Mouse (Mus musculus) small intestine, adult 2 months (tissue): Measurements from ENCODE around the gene Ifitm3. TPM values are rescaled to one million over a fixed set of nuclear protein-coding genes. Genes with fewer than 3 reads are reported as not detected.
"Not testable (repeated sequence)": the region's sequence is repeated elsewhere in the genome, so short reads cannot be mapped to it uniquely, and the experiment has no call there.

ENCODE experiments used
- H3K27ac ChIP-seq: fragments of 200-500 bp; 2 replicates; pipeline ENCODE4 v1.5.1; 2012; ENCODE audit warnings: low read depth, low read length, control low read depth, inconsistent platforms; ENCODE audit not compliant: insufficient read depth
- H3K27me3 ChIP-seq: fragments of 200-500 bp; 2 replicates; pipeline ENCODE4 v1.6.1; 2012; ENCODE audit warnings: mild to moderate bottlenecking, moderate library complexity, low read length, inconsistent platforms; ENCODE audit not compliant: control insufficient read depth, insufficient read depth
- H3K36me3 ChIP-seq: fragments of 200-500 bp; 2 replicates; pipeline ENCODE4 v1.6.1; 2012; ENCODE audit warnings: mild to moderate bottlenecking, low read length, control low read depth, inconsistent platforms; ENCODE audit not compliant: control insufficient read depth, insufficient read depth
- H3K4me1 ChIP-seq: fragments of 200-500 bp; 2 replicates; pipeline ENCODE4 v1.6.1; 2012; ENCODE audit warnings: low read length, inconsistent platforms, mixed read lengths; ENCODE audit not compliant: control insufficient read depth, insufficient read depth, insufficient read length
- H3K4me3 ChIP-seq: fragments of 200-500 bp; 2 replicates; pipeline ENCODE4 v1.5.1; 2012; ENCODE audit warnings: low read depth, mild to moderate bottlenecking, control low read depth, inconsistent platforms, low read length, moderate library complexity
- CTCF ChIP-seq: fragments of 200-500 bp; IDR thresholded peaks from 2 replicates; pipeline ENCODE4 v1.5.1; 2012; ENCODE audit warnings: low read depth, mild to moderate bottlenecking, control low read depth, inconsistent platforms, low read length, moderate library complexity, mixed read lengths; ENCODE audit not compliant: insufficient replicate concordance, insufficient read length; ENCODE audit errors: extremely low read depth
- POLR2A ChIP-seq: fragments of 200-500 bp; IDR thresholded peaks from 2 replicates; pipeline ENCODE4 v1.6.1; 2012; ENCODE audit warnings: low read depth, mild to moderate bottlenecking, control low read depth, inconsistent platforms, low read length, moderate library complexity
- WGBS: fragments of 180-500 bp; shearing (Covaris S2); methylation state at CpG from one replicate; pipeline ENCODE4 v1.1.7; 2018; 5-methylcytosine and 5-hydroxymethylcytosine counted together
- polyA plus RNA-seq: library from polyadenylated mRNA; depleted of rRNA; stranded (reverse); fragments of >200 nt; gene quantifications from 2 replicates; pipeline ENCODE4 v1.2.3, GENCODE M21; 2012

The Ifitm3 gene
- polyA plus RNA-seq, 1 experiment: 147 TPM

GRCm38 (mm10) chr7:140974940-140975339, 35.6 kb downstream of the Ifitm3 start:
- Histone ChIP-seq H3K27me3 (no peaks in the 10 kb centered on the region), H3K27ac (no peak overlapping the region), H3K4me1 (peaks cover 7% of the 10 kb centered on the region), H3K4me3 (no peak overlapping the region), H3K36me3 (no peaks in the 10 kb centered on the region)
- TF ChIP-seq POLR2A (no peak), CTCF (no peak)
- WGBS: 53% methylated on average over 9 of the region's 9 CpGs

DNA sequence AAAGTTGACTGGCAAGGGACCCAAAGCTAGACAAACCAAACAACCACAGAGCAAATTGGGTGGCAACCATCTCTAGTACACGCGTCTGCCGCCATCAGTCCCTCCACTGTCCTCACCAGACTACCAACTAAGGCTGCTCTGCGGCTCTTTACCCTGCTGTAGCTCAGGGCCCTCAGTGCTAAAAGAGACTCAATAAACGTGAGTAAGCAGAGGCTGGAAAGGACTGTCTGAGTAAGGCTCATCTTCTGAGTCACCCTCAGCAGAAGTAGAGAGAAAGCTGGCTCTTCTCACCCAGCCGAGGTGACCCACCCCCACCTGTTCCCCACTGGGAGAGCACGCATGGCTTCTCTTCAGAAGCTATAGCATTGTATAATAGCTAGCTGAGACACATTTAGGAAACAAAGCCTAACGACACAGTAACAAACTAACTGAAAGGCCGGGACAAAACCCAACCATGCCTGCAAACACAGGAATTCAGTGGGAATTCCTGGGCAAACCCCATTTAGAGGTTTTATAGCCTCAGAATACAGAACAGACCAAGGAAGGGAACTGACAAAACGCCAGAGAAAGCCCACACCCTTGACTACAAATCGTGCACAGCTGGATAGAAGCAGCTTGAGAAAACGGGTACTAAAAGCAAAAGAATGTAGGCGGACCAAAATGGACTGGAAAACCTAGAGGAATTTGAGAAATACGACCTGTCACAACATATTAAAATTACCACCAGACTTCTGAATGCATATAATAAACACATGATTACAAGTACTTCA, 37.0 kb downstream of the Ifitm3 start:
- 74% methylated on average over 14 of the region's 14 CpGs for WGBS
- TF ChIP-seq POLR2A (no peak), CTCF (no peak)
- no peak overlapping the region for H3K27ac ChIP-seq

DNA sequence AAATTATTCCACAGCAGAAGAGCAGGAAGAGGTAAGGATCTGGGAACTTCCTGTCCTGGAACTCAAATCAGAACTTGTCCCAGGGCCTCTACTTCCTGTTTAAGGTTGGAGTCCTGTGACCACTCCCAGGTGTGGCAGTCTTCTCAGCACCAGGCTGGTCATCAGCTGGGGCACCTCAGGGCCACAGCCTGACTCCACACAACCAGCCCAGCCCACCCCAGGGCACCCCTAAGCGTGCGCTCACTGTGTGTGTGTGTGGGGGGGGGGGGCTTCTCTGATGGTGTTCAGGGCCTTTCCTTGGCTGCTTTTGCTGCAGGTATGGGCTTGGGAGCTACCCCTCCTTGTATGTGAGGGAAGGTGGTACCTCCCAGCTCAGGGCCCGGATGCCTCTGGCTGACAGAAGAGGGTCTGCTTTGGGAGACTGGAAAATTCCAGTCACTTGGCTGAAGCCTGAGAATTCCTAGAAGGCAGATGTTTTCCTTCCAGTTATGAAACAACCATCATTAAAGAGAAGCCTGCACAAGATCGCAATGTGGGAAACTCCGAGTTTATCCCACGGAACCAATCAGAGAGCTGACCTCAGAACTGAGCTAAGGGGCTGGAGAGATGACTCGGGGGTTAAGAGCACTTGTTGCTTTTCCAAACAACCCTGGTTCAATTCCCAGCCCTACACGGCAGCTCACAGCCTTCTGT, 38.9 kb downstream of the Ifitm3 start:
- 77% methylated on average over 8 of the region's 8 CpGs for WGBS
- no peak for TF ChIP-seq CTCF
- TF ChIP-seq POLR2A: no peak
- H3K27ac ChIP-seq: peak overlapping the region; percentile 89
- H3K27me3 ChIP-seq: no peaks in the 10 kb centered on the region
- H3K4me3 ChIP-seq: no peak overlapping the region
- H3K4me1 ChIP-seq: peaks cover 7% of the 10 kb centered on the region
- no peaks in the 10 kb centered on the region for H3K36me3 ChIP-seq

More for the DNA sequence above, 37.0 kb downstream of the Ifitm3 start:
- Histone ChIP-seq H3K4me1 (peaks cover 7% of the 10 kb centered on the region), H3K36me3 (no peaks in the 10 kb centered on the region), H3K27me3 (no peaks in the 10 kb centered on the region), H3K4me3 (no peak overlapping the region)

GRCm38 (mm10) chr7:140970931-140971330, 39.6 kb downstream of the Ifitm3 start:
- 72% methylated on average over 7 of the region's 7 CpGs for WGBS
- TF ChIP-seq POLR2A (no peak), CTCF (no peak)
- peaks cover 7% of the 10 kb centered on the region for H3K4me1 ChIP-seq

DNA sequence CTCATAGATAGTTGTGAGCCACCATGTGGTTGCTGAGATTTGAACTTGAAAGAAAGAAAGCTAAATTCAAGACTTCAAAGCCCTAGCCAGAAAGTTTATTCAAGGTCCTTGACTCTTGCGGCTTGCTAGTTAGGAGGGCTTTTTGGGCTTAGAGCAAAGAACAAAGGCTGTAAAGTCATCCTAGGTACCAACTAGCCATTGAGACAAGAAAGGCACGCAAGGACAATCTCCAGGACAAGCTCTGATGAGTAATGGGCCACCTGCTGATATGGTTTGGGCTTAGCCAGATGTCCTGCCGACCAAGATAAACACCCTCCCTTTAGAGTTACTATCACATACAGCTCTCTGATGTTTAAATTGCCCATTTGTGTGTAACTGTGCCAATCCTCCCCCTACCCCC, 41.9 kb downstream of the Ifitm3 start:
- not testable (repeated sequence) for H3K36me3 ChIP-seq, H3K4me1 ChIP-seq, H3K27me3 ChIP-seq, H3K4me3 ChIP-seq
- peak overlapping the region; percentile 38; the same call in 1 of the 2 replicates for H3K27ac ChIP-seq
- 40% methylated on average over 3 of the region's 3 CpGs for WGBS

More at GRCm38 (mm10) chr7:140970931-140971330, 39.6 kb downstream of the Ifitm3 start:
- no peaks in the 10 kb centered on the region for H3K36me3 ChIP-seq
- no peaks in the 10 kb centered on the region for H3K27me3 ChIP-seq
- H3K27ac ChIP-seq: peak overlapping the region; percentile 89
- H3K4me3 ChIP-seq: no peak overlapping the region

GRCm38 (mm10) chr7:140967862-140968591, 42.5 kb downstream of the Ifitm3 start:
- Histone ChIP-seq H3K27me3 (no peaks in the 10 kb centered on the region), H3K27ac (peak overlapping the region; percentile 79), H3K4me1 (peaks cover 3% of the 10 kb centered on the region), H3K4me3 (peak overlapping the region; percentile 41), H3K36me3 (no peaks in the 10 kb centered on the region)
- TF ChIP-seq CTCF (no peak), POLR2A (no peak)
- 59% methylated on average over 14 of the region's 14 CpGs for WGBS

DNA sequence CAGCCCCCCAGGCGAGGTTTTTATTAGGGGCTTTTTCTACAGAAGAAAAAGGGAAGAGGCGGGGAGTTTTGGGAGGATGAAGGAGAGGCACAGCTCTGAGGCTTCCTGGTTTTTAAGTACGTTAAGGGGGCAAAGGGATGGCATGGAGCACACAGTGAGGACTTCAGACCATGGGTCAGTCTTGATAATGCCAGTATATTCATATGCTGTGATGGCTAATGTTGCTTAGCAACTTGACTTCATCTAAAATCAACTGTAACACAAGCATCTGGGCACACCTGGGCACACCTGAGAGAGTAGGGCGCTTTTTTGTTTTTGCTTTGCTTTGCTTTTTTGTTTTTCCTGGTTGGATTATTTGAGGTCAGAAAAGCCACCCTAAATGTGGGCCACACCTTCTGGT, 43.6 kb downstream of the Ifitm3 start, which contains the start of gene Ifitm1:
TSS of gene Ifitm1 (plus strand) at position 301 of the 400 bp plus-strand sequence.
- TF ChIP-seq CTCF (no peak), POLR2A (no peak)
- H3K4me3 ChIP-seq: peak within 1 kb of the TSS; percentile 41
- peaks cover 3% of the 10 kb centered on the region for H3K4me1 ChIP-seq
- no peaks in the 10 kb centered on the region for H3K36me3 ChIP-seq
- 0 out of 2 replicates have a peak within 1 kb of the TSS, but pooled peaks have one; percentile 79 for H3K27ac ChIP-seq
- 89% methylated on average over 4 of the region's 4 CpGs for WGBS
- H3K27me3 ChIP-seq: no peaks in the 10 kb centered on the region
